In genomic region chr11:61031137-61031536, GRCm38 (mm10) we compare ENCODE assay signal across 23 mouse cellular contexts. TPM values are rescaled to one million over a fixed set of nuclear protein-coding genes. Genes with fewer than 3 reads are reported as not detected.
DNase-seq lines count a peak whose midpoint lies in the region; ATAC-seq lines count a peak whose summit lies in the region.
"Had no signal": no experiment of that assay in that cellular context is flagged by ENCODE, and none has a peak within 500 bp of the region (broad histone marks: within the 10 kb centered on the region; RNA-seq: fewer than 3 reads in every experiment).

No protein-coding gene starts in this region.

- no peak for ATAC-seq in cerebellum, adult (ENCODE audit: insufficient number of reproducible peaks, low FRiP score, low TSS enrichment)
- ATAC-seq: forebrain, embryonic 13.5 days; forebrain, postnatal 0 days; hindbrain, postnatal 0 days; inflammation-experienced regulatory T-cells, adult 6 months; intestine, embryonic 16.5 days had no signal

- DNase-seq in cerebellum, adult 18-20 months = peak; percentile 34 to 51
- DNase-seq in heart, adult 11 months = peak; percentile 44
- DNase-seq in heart, adult 8-10 months (ENCODE audit: low spot score) = no peak
- DNase-seq in cerebellum, adult 9-10 months = peak; percentile 67
- DNase-seq in cerebellum, postnatal 36 days = peak; percentile 30 to 40
- no peak for DNase-seq in adrenal gland, postnatal 4 days (ENCODE audit: low spot score in 2 of 2)
- no peak for DNase-seq in left cerebral cortex, adult 9 months (ENCODE audit: low spot score in 2 of 2)
- DNase-seq: adrenal gland, adult 8-10 months; adrenal gland, postnatal 25 days; B cell, adult 2 months; forebrain, postnatal 0 days; gastrocnemius, postnatal 25 days; heart, postnatal 10 days; heart, postnatal 36 days; kidney, adult 18-20 months; kidney, adult 9 months had no signal

RNA-seq across cellular contexts. Expression of gene Kcnj12, which starts 8.8 kb away (rescaled TPM):
- total RNA-seq in heart, adult 8-10 months (2022) = 10 to 100 TPM; 23.1 to 32.7 (median 25.0) TPM
- 1 to 10 TPM; 3.5 to 3.6 TPM for total RNA-seq in adrenal gland, postnatal 4 days (2021)
- total RNA-seq: granulocyte monocyte progenitor cell, adult 5-6 weeks; MEL had no signal

Comparison
In these comparisons a context has a peak if more than half of its experiments do, and no peak if none do; other contexts are left out.
1. DNase-seq: peak in cerebellum, adult 18-20 months (2 of 2), heart, adult 11 months (single experiment), cerebellum, adult 9-10 months (single experiment) and cerebellum, postnatal 36 days (2 of 2); none in heart, adult 8-10 months (single experiment), adrenal gland, postnatal 4 days (0 of 2) and left cerebral cortex, adult 9 months (0 of 2).
2. RNA of gene Kcnj12, which starts 8.8 kb away (total RNA-seq): 23.1 to 32.7 TPM in heart, adult 8-10 months; 3.5 to 3.6 TPM in adrenal gland, postnatal 4 days; every median in the first group is over 4 times any median in the second.